Mouse (Mus musculus) bone marrow, adult 2 months (tissue): ENCODE measurements at regions not wholly inside any gene's neighbourhood (a gene's known extent, or its start where the extent isn't known, plus 50 kb on each side); places are given as distances from the start of the nearest gene placed in this dataset.

Source experiments
- CTCF ChIP-seq: fragments of 200-500 bp; IDR thresholded peaks from 2 replicates; pipeline ENCODE4 v1.5.1; 2011; ENCODE audit warnings: low read length, control low read depth; ENCODE audit not compliant: control insufficient read depth, insufficient read depth
- POLR2A ChIP-seq: fragments of 200-500 bp; IDR thresholded peaks from 2 replicates; pipeline ENCODE4 v1.6.1; 2011; ENCODE audit warnings: low read depth, mild to moderate bottlenecking, control low read depth, low read length, borderline replicate concordance; ENCODE audit not compliant: control insufficient read depth

GRCm38 (mm10) chr6:4396808-4397207, 107.8 kb upstream of the Col1a2 start:
- TF ChIP-seq POLR2A (no peak), CTCF (no peak)
